Mouse (Mus musculus) heart, postnatal 4 days (tissue): ENCODE results near the gene Fbxl20. TPM values are rescaled to one million over a fixed set of nuclear protein-coding genes. Genes with fewer than 3 reads are reported as not detected.
"Not testable (repeated sequence)": the region's sequence is repeated elsewhere in the genome, so short reads cannot be mapped to it uniquely, and the experiment has no call there.

Source experiments
- DNase-seq: peaks from one replicate; pipeline ENCODE4 v3.0.0; 2021
- total RNA-seq, 2 experiments: library from RNA; stranded (reverse); gene quantifications; 2 replicates each; pipeline ENCODE4 v1.2.3; 2021

Fbxl20 gene
- total RNA-seq = 10 to 100 TPM; 16.2 to 17.5 TPM

DNA sequence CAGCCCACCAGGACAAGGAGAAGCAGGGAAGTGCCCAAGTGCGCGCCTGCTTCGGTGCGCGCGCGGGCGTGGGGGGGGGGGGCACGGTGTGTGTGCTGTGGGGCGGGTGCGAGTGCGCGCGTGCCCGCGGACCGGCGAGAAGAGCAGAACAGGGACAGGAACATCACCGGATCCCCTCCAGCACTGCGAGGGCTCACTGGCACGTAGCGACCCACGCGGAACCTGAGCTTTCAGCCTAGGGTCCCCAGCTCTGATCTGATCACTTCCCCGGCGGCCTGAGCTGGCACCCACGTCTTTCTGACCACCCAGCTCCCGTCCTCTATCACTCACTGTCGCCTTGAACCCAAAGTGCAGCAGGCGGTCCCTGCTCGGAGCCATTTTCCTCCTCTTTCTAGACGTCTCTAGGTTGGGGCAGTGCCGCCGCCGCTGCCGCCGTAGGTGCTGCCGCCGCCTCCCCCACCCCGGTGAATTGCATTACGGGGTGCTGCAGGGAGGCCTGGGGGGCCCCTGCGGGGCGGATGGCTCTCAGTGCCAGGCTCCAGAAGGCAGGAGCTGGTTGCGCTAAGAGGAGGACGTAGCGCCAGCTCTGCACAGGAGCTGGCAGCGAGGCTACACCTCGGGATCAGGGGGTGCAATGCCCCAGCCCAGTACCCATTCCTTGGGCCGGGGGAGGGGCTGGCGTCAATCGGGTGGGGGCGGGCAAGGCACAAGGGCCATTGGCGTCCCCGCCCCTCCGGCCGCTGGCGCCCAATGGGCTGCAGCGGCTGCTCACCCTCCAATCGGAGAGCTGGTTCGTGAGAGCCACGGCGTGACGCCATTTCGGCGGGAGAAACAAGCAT lies at the start of gene Fbxl20:
Gene Fbxl20 (minus strand): TSS at position 618 of the 839 bp plus-strand sequence.
- peak; percentile 94 for DNase-seq

DNA sequence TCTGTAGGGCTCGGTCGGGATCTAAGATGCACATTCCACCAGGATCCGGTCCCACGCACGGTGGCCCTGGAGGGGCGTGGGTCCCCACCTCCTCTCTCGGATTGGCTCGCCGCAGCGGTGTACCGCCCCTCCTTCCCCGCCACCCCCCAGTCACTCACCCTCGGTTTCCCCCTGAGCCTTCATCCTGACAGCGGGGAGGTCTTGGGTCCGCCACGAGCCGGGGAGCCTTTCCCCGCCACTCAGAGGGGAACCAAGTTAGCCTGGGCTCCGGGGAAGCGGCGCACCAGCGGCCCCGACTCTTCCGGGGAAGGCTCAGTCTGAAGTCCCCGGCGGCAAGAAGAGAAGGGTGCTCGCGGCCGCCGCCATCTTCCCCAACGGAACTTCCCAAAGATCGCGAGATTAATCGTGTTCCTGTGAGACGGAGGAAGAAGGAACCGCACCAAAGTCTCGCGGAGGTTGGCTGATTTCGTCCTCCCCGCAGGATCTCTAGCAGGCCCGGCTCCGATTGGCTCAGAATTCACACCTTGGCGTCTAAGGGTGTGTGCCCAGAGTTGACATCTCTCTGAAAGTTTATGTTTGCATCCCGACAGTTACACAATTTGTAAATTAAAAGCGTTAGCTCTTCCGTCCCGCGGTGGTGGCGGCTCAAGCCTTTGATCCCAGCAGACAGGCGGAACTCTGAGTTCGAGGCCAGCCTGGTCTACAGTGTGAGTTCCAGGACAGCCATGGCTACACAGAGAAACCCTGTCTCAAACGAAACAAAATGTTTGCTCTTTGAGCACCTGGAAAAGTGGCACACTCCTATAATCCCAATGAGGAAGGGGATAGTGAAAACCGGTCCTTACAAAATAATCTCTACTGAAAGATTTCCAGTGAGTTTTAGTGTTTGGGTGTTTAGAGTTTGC lies 43.0 kb upstream of the Fbxl20 start, which contains the start of gene Med1:
Gene Med1 (minus strand): TSS at position 393 of the 905 bp plus-strand sequence.
- DNase-seq = peak; percentile 93

DNA sequence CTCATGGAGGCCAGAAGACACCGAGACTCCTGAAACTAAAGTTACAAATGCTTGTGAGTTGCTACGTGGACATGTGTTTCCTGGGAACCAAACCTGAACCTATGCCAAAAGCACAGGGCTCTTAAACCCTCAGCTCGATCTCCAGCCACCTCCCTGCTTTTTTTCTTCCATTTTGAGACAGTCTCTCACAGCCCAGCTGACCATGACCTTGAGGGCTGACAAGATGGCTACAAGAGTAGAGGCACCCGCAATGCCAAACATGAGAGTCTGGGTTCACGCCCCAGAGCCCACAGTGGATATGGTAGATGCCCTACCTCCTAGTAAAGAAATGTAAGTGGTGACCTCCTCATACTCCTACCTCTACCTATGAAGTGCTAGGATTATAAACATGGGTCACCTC lies 40.6 kb upstream of the Fbxl20 start:
- DNase-seq = no peak

DNA sequence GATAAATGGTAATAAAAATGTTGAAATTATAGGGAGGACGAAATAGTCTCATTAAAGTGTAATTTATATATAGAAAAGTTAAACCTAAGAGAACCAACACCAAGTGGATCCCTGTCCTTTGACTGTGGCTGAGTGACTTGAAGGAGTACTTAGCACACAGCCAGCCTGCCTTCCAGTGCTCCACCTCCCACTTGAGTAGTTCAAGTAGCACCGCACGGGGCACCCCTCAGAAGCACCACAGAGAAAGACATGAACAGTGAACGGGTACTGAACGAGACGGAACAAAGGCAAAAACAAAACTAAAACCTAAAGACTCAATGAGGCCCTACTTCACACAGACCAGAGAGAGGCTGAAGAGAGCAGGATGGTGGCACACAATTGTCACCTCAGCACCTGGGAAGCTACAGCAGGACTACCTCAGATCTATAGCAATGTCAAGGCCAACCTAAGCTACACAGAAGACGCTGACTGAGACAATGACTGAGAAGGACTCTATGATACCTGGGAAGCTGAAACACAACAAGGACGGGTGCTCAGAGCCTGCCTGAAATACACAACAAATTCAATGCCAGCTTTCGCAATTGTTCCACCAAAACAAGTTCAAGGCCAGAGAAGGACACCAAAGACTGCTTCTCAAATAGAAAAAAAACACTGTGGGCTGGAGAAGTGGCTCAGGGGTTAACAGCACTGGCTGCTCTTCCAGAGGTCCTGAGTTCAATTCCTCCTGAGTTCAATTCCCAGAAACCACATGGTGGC lies 37.6 kb upstream of the Fbxl20 start:
- DNase-seq = no peak

DNA sequence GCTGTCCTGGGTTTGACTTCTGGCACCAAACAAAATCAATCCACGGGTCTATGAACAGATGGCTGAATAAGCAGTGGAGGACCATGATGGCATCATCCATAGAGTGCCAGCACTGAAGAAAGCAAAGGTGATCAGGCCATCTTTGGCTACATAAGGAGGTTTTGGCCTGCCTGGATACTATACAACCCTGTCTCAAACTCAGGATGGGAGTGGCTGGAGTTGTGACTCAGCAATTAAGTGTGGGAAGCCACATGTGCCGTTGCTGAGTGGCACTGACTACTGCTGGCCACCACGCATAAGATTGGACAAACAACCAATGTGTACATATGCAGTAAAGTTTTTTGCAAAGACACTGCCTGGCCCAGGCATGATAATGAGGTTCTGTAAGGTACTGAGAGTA lies 31.9 kb upstream of the Fbxl20 start:
- not testable (repeated sequence) for DNase-seq

DNA sequence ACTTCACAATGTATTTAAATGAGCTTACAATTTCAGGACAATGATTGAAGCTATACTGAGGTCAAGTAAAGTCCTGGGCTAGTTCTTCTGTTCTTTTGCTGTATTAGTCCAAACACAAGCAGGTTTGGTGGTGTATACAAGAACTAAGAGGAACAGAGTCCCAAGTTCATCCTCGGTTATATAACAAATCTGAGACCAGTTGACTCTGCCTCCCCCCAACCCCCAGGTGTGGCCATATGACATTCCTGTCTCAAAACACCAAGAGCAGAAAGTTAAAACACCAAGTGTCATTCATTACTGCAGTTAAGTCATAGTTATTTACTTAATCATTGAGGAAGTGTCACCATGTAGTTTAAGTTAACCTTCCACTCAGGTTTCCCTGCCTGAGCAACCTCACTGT lies 18.2 kb upstream of the Fbxl20 start:
- DNase-seq = no peak

DNA sequence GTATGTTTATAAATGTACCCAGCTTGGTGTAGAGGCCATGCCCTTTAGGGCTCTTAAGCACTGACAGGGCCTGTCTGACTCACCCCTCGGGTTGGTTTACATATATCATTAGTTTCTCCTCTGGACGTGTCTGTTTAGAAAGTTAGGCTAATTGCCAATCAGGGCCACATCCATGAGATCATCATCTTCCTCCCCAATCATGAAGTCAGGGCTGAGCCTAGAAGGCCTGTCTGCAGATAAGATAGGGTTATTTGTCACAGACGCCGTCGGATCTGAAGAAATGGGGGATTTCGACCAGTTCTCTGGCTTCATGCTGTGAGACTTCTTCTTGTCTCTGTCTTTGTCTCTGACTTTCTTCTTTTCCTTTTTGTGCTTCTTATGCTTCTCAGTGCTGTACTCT lies 4.9 kb upstream of the Fbxl20 start:
- no peak for DNase-seq

DNA sequence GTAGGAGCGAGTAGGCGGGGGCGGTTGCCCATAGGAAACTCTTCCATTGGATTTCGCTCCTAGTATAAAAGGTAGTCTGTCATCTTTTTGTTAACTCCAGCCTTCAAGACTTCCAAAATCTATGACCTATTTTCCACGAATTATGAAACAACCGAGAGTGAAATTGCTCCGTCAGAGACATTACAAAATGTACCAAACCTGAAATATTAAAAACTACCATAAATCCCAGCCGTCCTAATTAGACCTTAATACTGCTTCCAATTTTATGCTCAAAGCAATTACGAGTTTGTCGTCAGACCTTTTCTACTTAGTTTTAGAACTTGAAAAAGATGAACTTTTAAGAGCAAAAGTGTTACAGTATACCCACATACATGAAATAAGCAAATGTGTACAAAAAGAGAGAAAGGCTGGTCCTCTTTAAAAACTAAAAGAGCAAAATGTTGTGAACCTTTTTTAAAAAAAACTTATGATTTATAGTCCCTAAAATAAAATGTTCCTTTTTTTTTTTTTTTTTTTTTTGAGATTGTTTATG lies 488 bp upstream of the Fbxl20 start:
- DNase-seq = no peak

DNA sequence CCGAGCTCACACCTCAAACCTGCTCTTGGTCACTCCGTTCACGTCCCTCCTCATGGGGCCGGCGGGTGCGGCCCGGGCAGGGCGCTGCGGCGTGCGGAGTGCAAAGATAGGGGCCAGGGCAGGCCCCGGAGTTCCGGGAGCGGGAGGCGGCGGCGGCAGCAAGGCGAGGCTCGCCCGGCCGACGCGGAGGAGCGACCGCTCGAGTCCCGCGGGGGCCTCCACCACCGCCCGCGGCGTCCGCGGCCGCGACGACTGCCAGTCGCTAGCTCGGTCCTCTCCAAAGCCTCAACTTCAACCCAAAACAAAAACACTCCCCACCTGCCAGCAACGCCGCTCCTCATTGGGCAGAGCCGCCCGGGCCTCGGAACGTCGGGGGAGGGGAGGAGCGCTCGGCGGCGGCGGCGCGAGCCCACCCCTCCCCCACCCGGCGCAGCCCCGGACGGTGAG lies 876 bp downstream of the Fbxl20 start:
- DNase-seq = peak; percentile 95

DNA sequence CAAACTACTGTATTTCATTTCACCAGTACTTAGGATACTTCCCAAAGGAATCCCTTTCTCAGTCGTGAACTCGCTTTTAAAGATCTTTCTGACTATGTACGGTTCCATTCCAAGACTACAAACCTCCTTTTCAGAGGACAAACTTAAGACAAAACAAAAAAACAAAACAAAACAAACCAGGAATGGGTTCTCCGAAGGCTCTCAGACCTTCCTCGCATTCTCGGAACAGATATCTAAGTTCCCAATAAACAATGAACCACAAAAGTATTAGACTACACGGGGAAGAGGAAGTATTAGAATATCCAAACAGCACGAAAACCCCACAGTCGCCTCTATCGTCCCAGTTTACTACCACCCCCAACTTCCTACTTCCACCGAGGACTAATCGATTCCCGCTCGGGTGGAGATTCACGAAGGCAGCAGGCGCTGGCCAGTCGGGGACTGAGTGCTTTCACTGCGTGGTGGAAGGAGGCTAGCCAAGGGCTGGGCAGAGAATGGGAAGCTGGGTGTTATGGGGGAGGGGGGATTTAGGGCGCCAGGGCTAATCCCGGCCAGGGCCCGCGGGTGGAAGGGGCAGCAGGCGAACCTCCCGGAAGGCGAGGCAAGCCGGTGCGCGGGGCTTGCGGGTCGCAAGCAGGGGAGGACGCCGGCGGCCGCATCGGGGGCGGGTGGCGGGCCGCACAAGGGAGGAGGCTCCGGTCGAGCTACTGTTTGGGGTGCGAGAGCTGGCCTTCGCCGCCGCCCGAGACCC lies 1.5 kb downstream of the Fbxl20 start:
- DNase-seq = peak; percentile 54

DNA sequence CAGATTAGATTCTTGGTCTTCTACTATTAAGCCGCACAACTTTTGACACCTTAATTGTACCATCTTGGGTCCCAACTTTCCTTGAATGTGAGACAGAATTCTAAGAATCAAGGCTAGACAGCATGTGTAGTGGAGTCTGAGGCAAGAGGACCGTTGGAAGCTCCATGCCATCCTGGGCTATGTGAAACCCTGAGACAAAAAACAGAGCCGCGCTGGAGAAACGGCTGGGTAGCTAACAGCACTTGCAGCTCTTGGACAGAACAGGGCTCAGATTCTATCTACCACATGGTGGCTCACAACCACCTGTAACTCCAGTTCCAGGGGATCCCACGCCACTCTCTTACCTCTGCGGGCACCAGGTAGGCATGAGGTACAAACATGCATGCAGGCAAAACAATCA lies 4.3 kb downstream of the Fbxl20 start:
- DNase-seq = no peak

DNA sequence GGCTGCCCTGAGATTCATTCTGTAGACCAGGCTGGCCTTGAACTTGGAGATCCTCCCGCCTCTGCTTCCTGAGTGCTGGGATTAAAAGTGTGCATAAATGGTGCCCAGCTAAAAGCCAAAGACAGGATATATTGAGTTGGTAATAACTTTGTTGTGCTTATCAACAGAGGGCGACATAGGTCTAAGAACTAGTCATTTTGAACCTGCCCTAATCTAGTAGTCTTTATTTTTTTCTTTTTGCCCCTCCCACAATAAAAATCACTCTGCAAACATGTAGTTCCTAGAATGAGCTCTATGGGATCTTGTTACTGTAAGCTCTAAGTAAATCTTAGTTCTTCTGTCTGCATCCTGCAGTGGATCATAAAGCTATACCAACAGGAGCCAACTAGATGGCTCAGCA lies 7.7 kb downstream of the Fbxl20 start:
- DNase-seq = no peak

DNA sequence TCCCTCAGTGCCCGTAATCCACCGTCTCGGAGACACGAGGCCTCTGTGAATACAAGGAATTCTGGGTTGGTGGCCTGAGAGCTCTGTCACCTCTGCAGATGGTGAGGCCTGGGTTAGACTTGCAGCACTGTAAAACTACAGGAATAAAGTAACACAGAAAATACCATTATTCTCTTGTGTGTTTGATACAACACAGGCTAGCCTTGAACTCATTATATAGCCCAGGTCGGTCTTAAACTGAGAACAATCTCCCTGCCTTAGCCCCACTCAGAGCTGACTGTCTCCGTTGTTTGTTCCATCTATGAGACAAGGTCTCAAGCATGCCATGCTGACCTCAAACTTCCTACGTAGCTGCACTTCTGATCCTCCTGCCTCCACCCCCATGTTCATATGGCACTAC lies 11.3 kb downstream of the Fbxl20 start:
- DNase-seq = no peak

DNA sequence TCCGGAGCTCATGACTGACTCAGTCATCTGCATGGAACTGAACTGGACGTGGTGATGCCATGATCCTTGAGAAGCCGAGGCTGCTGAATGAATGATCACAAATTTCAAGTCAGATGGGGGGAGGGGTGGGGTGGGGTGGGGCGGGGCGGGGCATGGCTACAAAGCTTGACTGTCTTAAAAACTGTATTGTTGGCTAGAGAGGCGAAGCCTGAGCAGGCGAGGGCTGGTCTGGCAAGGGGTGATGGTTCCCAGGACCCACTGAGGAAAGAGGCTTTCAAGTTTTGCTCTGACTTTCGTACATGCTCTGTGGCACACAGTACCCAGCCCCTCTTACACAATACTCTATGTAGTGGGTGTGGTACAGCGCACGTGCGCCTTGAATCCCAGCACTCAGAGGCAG lies 12.4 kb downstream of the Fbxl20 start:
- no peak for DNase-seq

DNA sequence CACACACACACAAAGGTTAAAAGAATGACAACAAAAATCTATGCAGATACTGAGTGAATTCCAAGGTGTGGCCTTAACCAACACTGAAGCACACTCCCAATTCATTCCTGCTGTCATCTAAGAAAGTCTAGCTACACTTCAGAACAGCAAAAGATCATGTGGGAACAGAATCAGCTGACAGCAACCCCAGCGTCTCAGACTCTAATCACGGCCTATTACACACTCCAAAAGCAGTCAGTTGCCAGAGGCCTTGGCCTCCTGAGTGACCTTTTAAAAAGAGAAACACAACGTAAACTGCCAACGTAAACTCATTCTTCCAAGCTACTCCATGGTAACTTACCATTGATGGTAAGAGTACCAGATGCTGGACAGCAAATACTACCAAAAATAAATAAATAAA lies 15.3 kb downstream of the Fbxl20 start:
- DNase-seq = peak; percentile 14

DNA sequence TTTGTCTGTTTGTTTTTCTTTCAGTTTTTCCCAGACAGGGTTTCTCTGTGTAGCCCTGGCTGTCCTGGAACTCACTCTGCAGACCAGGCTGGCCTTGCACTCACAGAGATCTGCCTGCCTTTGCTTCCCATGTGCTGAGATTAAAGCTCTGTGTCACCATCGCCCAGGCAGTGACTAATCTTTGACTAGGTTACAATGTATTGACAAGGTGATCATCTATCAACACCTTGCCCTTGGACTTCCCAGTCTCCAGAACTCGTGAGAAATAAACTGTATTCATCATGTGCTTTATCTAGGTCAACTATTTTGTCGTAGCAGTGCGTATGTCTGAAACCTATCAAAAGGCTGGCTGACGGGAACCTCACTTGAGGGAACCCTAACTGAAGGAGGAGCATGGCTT lies 26.8 kb downstream of the Fbxl20 start:
- no peak for DNase-seq

DNA sequence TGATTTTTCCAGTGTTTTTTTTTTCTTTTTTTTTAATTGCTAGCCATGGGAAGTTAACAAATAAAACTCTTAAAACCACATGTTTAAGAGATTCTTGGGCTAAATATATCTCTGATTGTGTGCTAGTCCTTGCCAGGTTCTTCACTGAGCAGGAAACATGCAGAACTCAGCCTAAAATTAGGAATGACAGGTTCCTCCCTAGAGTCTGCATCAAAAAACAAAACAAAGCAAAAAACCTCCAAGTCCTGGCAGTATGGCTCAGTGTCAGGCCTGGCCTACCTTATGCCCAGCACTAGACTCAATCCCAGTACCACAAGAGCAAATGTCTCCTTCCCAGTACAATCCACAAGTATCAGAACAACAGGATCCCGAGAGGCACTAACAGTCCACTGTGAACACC lies 35.8 kb downstream of the Fbxl20 start:
- no peak for DNase-seq

DNA sequence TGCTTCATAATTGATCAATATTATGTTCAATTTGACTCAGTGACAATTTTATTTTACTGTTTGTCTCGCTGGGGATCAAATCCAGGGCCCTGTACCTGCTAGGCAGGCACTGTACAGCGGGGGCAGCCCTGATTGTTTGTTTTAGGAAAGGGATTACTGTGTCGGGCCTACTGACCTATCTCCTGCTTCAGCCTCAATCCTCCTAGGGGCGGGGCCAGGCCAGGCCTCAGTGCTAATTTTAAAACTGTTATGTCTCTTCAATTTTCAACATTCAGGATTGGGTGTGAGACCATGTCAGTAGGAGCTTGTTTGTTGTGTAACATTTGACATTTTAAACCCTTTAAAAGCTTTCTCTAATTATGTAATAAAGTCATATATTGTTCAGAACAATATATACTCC lies 36.7 kb downstream of the Fbxl20 start:
- peak; percentile 14 for DNase-seq

DNA sequence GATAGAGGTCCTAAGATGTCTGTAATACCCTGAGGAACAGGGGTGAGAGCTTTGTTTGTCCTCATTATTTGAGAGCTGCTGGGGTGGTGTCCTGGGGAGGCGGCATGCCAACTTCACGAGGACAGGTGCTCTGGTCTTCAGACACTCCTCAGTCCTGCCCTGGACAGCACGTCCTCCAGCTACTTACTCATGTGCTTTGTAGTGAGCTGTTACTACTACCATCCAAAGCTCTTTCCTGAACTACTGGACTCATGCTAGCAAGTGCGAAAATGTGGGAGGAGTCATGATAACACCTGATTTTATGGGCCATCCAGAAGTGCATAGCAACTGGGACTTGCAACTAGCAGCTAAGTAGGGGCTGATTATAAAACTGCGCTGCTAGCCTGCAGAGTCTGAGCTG lies 40.5 kb downstream of the Fbxl20 start:
- DNase-seq = no peak

DNA sequence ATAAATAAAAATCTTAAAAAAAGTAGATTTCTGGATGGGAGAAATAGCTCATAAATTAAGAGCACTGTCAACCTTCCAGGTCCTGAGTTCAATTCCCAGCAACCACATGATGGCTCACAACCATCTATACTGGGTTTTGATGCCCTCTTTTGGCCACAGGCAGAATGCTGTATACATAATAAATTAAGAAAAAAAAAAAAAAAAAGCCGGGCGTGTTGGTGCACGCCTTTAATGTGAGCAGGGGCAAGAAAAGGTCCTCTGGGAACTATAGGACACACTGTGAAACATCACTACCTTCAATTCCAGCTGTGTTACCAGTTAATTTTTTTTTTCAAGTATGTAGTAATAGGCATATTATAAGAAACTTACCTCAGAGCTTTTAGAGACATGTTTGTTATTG lies 48.9 kb downstream of the Fbxl20 start:
- DNase-seq = no peak

DNA sequence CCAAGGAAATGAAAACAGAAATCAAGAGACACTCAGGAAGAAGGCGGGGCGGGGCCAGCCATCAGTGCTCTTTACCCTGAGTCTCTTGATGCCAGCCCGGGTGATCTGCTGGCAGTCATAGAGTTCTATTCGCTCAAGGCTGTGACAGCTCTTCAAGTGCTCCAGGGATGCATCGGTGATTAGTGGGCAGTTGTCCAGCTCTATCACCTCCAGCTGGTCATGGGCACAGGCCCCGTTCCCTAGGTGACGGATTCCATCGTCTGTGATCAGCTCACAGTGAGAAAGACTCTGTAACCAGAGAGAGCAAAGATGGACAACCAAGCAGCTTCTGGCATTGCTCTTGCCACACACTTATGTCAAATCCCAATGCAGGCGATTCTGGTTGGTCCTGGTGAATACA lies 59.6 kb downstream of the Fbxl20 start:
- peak; percentile 17 for DNase-seq

DNA sequence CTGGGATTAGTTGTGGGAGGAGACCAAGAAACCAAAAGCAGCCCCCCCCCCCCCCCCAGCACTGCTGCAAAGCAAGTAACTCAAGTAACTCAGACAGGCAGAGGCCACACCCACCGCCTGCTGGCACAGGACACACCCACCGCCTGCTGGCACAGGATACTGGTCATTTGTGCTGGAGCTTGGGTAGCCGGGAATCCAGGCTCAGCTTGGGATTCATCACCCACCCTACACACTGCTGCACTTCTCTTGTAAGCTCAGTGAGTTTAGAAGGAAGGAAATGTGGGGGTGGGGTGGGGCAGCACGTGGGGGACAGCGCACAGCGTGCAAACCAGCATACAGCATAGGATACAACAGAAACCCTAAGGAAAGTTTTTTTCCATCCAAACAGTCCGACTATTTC lies 62.0 kb downstream of the Fbxl20 start:
- DNase-seq = peak; percentile 64
